Mouse (Mus musculus) embryo, embryonic 10 days (tissue): ENCODE data around the gene 4833439L19Rik.

Experiments
- DNase-seq: peaks from one replicate; pipeline ENCODE4 v3.0.0-alpha.2; 2015; ENCODE audit warnings: low spot score

Gene 4833439L19Rik

DNA sequence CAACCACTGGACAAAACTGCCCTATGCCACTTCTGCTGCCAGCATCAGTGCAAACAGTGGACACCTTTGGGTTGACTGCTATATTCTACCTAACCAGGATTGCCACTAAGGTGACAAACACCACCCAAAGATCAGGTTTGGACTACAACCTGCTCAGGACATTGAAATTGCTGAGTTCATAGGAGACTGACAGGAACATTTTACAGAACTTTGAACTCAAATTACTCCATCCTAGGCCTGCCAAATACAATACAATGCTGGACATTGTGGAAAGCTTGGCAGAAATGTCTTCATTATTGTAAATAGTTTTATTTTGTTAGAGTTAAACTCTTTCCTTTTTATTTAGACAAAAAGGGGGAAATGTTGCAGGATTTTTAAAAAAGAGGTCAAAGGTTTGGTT, 44.1 kb downstream of the 4833439L19Rik start:
- DNase-seq = no peak

DNA sequence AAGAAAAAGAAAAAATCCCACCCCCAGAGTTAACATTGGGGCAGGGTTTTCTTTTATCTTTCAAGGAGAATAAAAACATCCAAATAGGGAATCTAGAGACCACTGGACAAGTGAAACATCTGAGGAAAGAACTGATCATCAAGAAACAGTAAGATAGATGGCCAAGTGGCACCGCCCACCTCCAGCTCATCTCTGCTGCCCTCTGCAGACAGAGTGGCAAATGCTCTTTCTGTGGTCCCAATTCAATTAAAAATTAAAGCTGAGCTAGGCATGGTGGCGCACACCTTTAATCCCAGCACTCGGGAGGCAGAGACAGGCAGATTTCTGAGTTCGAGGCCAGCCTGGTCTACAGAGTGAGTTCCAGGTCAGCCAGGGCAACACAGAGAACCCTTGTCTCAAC, 45.0 kb downstream of the 4833439L19Rik start:
- DNase-seq = peak; percentile 14

DNA sequence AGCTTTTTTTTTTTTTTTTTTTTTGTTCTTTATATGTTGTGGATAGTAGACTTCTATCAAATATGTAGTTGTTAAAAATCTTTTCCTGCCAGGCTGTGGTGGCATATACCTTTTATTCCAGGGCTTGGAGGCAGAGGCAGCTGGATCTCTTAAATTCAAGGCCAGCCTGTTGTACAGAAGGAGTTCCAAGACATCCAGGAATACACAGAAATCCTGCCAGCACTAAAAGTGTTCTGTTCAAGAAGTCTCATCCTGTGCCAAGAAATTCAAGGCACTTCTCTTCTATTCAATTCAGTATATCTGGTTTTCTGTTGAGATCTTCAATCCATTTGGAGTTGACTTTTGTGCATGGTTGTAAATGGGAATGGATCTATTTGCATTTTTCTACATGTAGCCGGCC, 59.3 kb downstream of the 4833439L19Rik start:
- DNase-seq = no peak

DNA sequence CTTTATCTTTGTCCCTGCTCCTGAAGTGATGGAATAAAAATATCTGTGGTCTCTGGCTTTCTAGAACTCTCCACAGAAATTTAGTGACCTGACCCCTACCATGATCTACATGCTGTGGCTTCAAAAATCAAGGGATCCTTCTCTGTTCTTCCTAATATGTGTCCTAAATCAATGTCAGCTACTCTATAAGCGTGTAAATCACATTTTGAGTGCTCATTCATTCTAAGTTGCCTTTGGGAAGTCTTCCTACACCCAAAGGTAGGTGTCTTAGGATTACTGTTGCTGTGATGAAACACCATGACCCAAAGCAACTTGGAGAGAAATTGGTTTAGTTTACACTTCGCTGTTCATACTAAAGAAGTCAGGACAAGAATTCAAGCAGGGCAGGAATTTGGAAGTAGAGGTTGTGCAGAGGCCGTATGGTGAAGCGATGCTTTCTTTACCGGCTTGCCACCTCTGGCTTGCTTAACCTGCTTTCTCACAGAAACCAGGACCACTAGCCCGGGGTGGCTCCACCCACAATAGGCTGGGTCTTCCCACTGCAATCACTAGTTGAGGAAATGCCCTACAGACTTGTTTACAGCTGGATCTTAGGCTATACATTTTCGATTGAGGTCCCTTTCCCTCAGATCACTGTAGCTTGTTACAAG, 60.5 kb downstream of the 4833439L19Rik start:
- DNase-seq = peak; percentile 8

DNA sequence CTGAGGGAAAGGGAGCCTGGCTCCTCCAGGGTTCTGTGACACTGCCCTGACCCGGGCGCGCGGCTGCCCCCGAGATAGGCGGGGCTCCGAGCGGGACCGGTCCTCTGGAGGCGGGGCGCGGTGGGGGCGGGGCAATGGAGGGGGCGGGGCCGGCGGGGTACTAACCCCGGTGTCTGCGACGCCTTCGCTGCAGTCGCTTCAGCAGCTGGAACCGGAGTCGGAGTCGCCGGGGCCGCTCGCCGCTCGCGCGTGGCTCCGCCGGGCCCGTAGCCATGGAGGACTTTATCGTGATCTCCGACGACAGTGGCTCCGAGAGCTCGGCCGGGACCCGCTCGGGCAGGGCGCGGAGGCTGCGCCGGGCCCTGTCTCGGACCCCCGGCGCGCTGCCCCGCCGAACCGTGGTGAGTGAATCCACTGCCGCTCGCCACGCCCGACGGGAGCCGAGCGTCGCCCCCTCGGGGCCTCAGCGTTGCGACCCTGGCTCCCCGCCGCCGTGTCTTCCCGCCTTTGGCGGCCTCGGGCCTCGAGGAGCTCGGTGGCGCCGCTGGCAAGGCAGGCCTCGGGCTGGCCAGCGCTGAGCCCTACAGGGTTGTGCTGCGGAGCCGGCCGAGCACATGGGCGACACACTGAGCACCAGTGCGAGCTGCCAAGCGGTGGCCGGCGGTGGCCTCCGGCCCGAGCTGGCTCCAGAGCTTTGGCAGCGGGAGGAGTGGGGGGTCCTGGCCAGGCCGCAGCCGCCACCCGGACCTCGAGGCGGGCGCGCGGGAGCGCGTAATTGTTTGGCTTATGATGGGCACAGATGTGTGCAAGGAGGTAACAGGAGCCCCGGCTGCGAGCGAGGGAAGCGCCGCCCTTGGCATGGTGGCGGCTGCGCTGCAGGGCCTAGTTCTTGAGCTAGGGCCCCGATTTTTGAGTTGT, 61.4 kb downstream of the 4833439L19Rik start, which contains the start of gene Simc1:
Gene Simc1, plus strand, starts transcription at position 176 of the 918 bp plus-strand sequence.
- DNase-seq = peak; percentile 76

DNA sequence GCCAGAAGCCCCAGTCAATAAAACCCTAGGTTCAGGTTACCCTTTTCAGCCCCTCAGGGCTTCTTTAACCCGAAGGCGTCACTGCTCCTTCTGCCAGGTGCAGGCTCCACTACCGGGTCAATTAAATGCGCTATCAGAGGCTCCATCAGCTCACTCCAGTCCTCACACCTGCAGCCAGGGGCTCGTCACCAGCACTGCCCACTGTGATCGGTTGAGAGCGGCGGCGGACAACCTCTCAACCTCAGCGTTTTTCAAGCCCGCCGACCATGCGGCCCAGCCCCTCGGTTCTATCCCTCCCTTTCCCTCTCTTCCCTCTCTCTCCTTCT, 62.0 kb downstream of the 4833439L19Rik start:
- no peak for DNase-seq

DNA sequence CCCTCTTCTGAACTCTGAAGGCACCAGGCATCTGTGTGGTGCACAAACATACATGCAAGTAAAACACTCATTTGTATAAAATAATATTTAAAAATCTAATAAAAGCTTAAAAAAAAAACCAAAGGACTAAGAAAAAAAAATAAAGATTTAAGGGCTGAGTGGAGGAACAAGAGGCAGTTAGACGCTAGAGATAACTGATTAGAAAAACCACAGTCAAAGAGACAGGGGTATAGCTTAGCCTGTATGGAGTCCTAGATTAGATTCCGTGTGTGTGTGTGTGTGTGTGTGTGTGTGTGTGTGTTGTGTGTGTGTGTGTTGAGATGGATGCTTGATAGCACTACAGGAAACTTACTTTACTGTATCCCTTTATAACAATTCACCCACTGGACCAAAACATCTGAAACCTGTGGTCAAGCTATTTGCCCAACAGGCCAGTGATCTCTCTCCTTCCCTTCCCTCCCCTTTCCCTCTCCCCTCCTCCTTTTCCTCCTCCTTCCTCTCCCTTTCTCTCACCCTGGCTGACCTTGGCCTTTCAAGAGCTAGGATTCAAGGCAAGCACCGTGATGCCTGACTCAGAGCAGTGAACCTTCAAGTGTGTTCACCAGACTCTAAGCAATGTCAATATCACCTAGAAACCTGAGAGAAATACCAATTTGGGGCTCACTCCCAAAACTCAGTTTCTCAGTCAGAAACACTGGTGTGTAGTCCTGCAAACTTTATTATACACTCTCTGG, 63.1 kb downstream of the 4833439L19Rik start:
- no peak for DNase-seq

DNA sequence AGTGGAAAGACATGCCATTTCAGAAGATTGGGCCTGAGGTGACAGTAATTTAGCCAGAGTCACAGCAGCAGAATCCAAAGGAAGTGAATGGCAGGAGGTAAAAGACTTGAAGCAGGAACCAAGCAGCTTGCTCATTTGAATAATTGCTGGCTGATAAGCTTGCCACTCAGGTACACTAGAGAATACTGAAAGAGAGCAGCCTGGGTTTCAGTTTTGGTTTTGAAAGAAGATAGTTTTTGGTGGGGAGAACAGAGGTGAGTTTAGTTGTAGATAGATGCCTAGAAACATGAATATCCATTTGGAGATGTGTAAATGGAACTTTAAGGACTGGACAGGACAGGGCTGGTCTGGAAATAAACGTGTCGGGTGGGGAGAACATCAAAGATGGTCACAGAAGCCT, 63.9 kb downstream of the 4833439L19Rik start:
- no peak for DNase-seq
